Comparison of ENCODE assay signal across 9 mouse cellular contexts in genomic region chr10:79917532-79918100, GRCm38 (mm10). TPM values are rescaled to one million over a fixed set of nuclear protein-coding genes. Genes with fewer than 3 reads are reported as not detected.
DNase-seq lines count a peak whose midpoint lies in the region; ATAC-seq and TF ChIP-seq lines count a peak whose summit lies in the region.
"Had no signal": no experiment of that assay in that cellular context is flagged by ENCODE, and none has a peak within 500 bp of the region (broad histone marks: within the 10 kb centered on the region; RNA-seq: fewer than 3 reads in every experiment).

No protein-coding gene starts in this region.

- H3K4me1 ChIP-seq in forebrain, embryonic 13.5 days, result peaks cover 53% of the 10 kb centered on the region
- 0 out of 2 replicates have a peak, but pooled peaks cover 9% of the 10 kb centered on the region for H3K4me1 ChIP-seq in intestine, postnatal 0 days (replicated peaks; ENCODE audit: control insufficient read depth, insufficient read depth, low read length)
- H3K4me1 ChIP-seq in neural tube, embryonic 12.5 days, result peaks cover 53% of the 10 kb centered on the region

- peaks cover 55% of the 10 kb centered on the region for H3K27me3 ChIP-seq in forebrain, embryonic 13.5 days
- H3K27me3 ChIP-seq in intestine, postnatal 0 days (replicated peaks; ENCODE audit: control insufficient read depth, insufficient read depth, low read length), result peaks cover 38% of the 10 kb centered on the region
- H3K27me3 ChIP-seq in neural tube, embryonic 12.5 days (replicated peaks), result peaks cover 53% of the 10 kb centered on the region

- H3K9me3 ChIP-seq in forebrain, embryonic 13.5 days (replicated peaks), result no peaks in the 10 kb centered on the region
- no peaks in the 10 kb centered on the region for H3K9me3 ChIP-seq in intestine, postnatal 0 days (ENCODE audit: control insufficient read depth)
- peaks cover 3% of the 10 kb centered on the region; the same call in 1 of the 2 replicates for H3K9me3 ChIP-seq in neural tube, embryonic 12.5 days

- H3K27ac ChIP-seq in left cerebral cortex, adult 2 months, result peak overlapping the region; percentile 96
- no peak overlapping the region for H3K27ac ChIP-seq in forebrain, embryonic 13.5 days
- H3K27ac ChIP-seq in intestine, postnatal 0 days (ENCODE audit: low read depth, low read length), result no peak overlapping the region
- H3K27ac ChIP-seq in neural tube, embryonic 12.5 days, result no peak overlapping the region

- WGBS in forebrain, embryonic 13.5 days, result 55% methylated on average over 5 of the region's 5 CpGs
- 72% methylated on average over 5 of the region's 5 CpGs for WGBS in intestine, postnatal 0 days
- WGBS in neural tube, embryonic 12.5 days, result 66% methylated on average over 5 of the region's 5 CpGs

- DNase-seq in left cerebral cortex, adult 2 months (ENCODE audit: extremely low spot score in 1 of 2, low spot score in 2 of 2), result no peak
- no peak for DNase-seq in left cerebral cortex, postnatal 4 days
- no peak for DNase-seq in right cerebral cortex, adult 18-20 months
- DNase-seq in layer of hippocampus, adult 11-12 months (ENCODE audit: low spot score), result no peak
- DNase-seq in layer of hippocampus, adult 9-11 months, result no peak

- TF ChIP-seq CTCF in left cerebral cortex, adult 2 months (IDR thresholded peaks at IDR 0.05), result no peak
- no peak for TF ChIP-seq CTCF in intestine, postnatal 0 days (IDR thresholded peaks at IDR 0.05; ENCODE audit: low read depth)

- peak overlapping the region; percentile 61 for H3K4me3 ChIP-seq in left cerebral cortex, adult 2 months
- H3K4me3 ChIP-seq in forebrain, embryonic 13.5 days, result peak overlapping the region; percentile 82; the same call in 1 of the 2 replicates
- H3K4me3 ChIP-seq in intestine, postnatal 0 days (ENCODE audit: low read depth, low read length), result no peak overlapping the region
- H3K4me3 ChIP-seq in neural tube, embryonic 12.5 days, result no peak overlapping the region

- H3K36me3 ChIP-seq in forebrain, embryonic 13.5 days (ENCODE audit: poor library complexity, severe bottlenecking), result peaks cover 5% of the 10 kb centered on the region; the same call in 1 of the 2 replicates
- no peaks in the 10 kb centered on the region; the same call in 1 of the 2 replicates for H3K36me3 ChIP-seq in intestine, postnatal 0 days (ENCODE audit: control insufficient read depth, insufficient read depth)
- peaks cover 3% of the 10 kb centered on the region; the same call in 1 of the 2 replicates for H3K36me3 ChIP-seq in neural tube, embryonic 12.5 days

- H3K9ac ChIP-seq in forebrain, embryonic 13.5 days, result no peak overlapping the region
- no peak overlapping the region for H3K9ac ChIP-seq in intestine, postnatal 0 days (ENCODE audit: low read depth, low read length)
- no peak overlapping the region for H3K9ac ChIP-seq in neural tube, embryonic 12.5 days

- H3K4me2 ChIP-seq in forebrain, embryonic 13.5 days, result peak overlapping the region; percentile 98
- H3K4me2 ChIP-seq in intestine, postnatal 0 days (replicated peaks; ENCODE audit: low read depth), result peak overlapping the region; percentile 96
- peak overlapping the region; percentile 97 for H3K4me2 ChIP-seq in neural tube, embryonic 12.5 days (replicated peaks)

- intact Hi-C loops in left cerebral cortex, adult 2 months (cut with DNase I), result no loop called here
- intact Hi-C loops in left cerebral cortex, postnatal 4 days (cut with DNase I), result no loop called here

- no peak for ATAC-seq in forebrain, embryonic 13.5 days
- ATAC-seq in intestine, postnatal 0 days, result no peak
- no peak for ATAC-seq in neural tube, embryonic 12.5 days (ENCODE audit: low FRiP score, low read depth)

RNA-seq across cellular contexts. Expression of gene Kiss1r, which starts 0.8 kb away (rescaled TPM):
- 1 to 10 TPM; 6.6 to 9.1 TPM for total RNA-seq in left cerebral cortex, adult 2 months (2021)
- 1 to 10 TPM; 5.0 to 6.8 TPM for total RNA-seq in left cerebral cortex, postnatal 4 days (2021)
- 1.0 and 1.3 TPM in 2 replicates for polyA plus RNA-seq in forebrain, embryonic 13.5 days (2015; fragmentation: Nextera tagmentation; extraction: Ambion mirVana)
- polyA plus RNA-seq in intestine, postnatal 0 days (2015; fragmentation: Nextera tagmentation; extraction: Ambion mirVana), result 0.21 and 0.47 TPM in 2 replicates
- 1.1 and 1.3 TPM in 2 replicates for polyA plus RNA-seq in neural tube, embryonic 12.5 days (2016; fragmentation: Nextera tagmentation; extraction: Ambion mirVana)

RNA-seq across cellular contexts. Expression of gene R3hdm4, which starts 3.4 kb away (rescaled TPM):
- total RNA-seq in left cerebral cortex, adult 2 months (2021), result 100 to 1,000 TPM; 318 to 346 TPM
- 100 to 1,000 TPM; 307 to 309 TPM for total RNA-seq in left cerebral cortex, postnatal 4 days (2021)
- 200 and 217 TPM in 2 replicates for polyA plus RNA-seq in forebrain, embryonic 13.5 days (2015; fragmentation: Nextera tagmentation; extraction: Ambion mirVana)
- polyA plus RNA-seq in intestine, postnatal 0 days (2015; fragmentation: Nextera tagmentation; extraction: Ambion mirVana), result 62.0 and 62.8 TPM in 2 replicates
- 185 and 186 TPM in 2 replicates for polyA plus RNA-seq in neural tube, embryonic 12.5 days (2016; fragmentation: Nextera tagmentation; extraction: Ambion mirVana)

RNA-seq across cellular contexts. Expression of gene Gm26602, which starts 7.0 kb away (rescaled TPM):
- not detected for total RNA-seq in left cerebral cortex, adult 2 months (2021)
- not detected for total RNA-seq in left cerebral cortex, postnatal 4 days (2021)
- polyA plus RNA-seq in forebrain, embryonic 13.5 days (2015; fragmentation: Nextera tagmentation; extraction: Ambion mirVana), result 33.6 TPM in 1 of 2 replicates, not detected in the other
- 2.9 and 17.9 TPM in 2 replicates for polyA plus RNA-seq in intestine, postnatal 0 days (2015; fragmentation: Nextera tagmentation; extraction: Ambion mirVana)
- polyA plus RNA-seq in neural tube, embryonic 12.5 days (2016; fragmentation: Nextera tagmentation; extraction: Ambion mirVana), result 28.4 and 40.5 TPM in 2 replicates
- polyA plus RNA-seq: spleen, adult 2 months had no signal

RNA-seq across cellular contexts. Expression of gene Med16, which starts 8.9 kb away (rescaled TPM):
- total RNA-seq in left cerebral cortex, adult 2 months (2021), result 10 to 100 TPM; 55.3 to 55.5 TPM
- 10 to 100 TPM; 56.4 to 59.6 TPM for total RNA-seq in left cerebral cortex, postnatal 4 days (2021)
- polyA plus RNA-seq in forebrain, embryonic 13.5 days (2015; fragmentation: Nextera tagmentation; extraction: Ambion mirVana), result 49.0 and 59.0 TPM in 2 replicates
- polyA plus RNA-seq in intestine, postnatal 0 days (2015; fragmentation: Nextera tagmentation; extraction: Ambion mirVana), result 17.0 and 17.8 TPM in 2 replicates
- 60.5 and 62.6 TPM in 2 replicates for polyA plus RNA-seq in neural tube, embryonic 12.5 days (2016; fragmentation: Nextera tagmentation; extraction: Ambion mirVana)

RNA-seq across cellular contexts. Expression of gene Arid3a, which starts 9.2 kb away (rescaled TPM):
- 1 to 10 TPM; 5.7 to 10.0 TPM for total RNA-seq in left cerebral cortex, adult 2 months (2021)
- total RNA-seq in left cerebral cortex, postnatal 4 days (2021), result 1 to 10 TPM; 6.3 to 9.5 TPM
- polyA plus RNA-seq in forebrain, embryonic 13.5 days (2015; fragmentation: Nextera tagmentation; extraction: Ambion mirVana), result 2.5 and 3.6 TPM in 2 replicates
- polyA plus RNA-seq in intestine, postnatal 0 days (2015; fragmentation: Nextera tagmentation; extraction: Ambion mirVana), result 8.7 and 13.2 TPM in 2 replicates
- 4.9 and 7.7 TPM in 2 replicates for polyA plus RNA-seq in neural tube, embryonic 12.5 days (2016; fragmentation: Nextera tagmentation; extraction: Ambion mirVana)

Comparison
In these comparisons a context has a peak if more than half of its experiments do, and no peak if none do; other contexts are left out.
1. H3K4me3 ChIP-seq: peak in left cerebral cortex, adult 2 months (single experiment) and forebrain, embryonic 13.5 days (single experiment); none in intestine, postnatal 0 days (single experiment) and neural tube, embryonic 12.5 days (single experiment).
2. Peak in every context shown above with its lines, with median percentiles within 50 percentile points of each other: H3K4me2 ChIP-seq.